Comparison of ENCODE assay signal across 25 mouse cellular contexts in genomic region chr5:108626050-108626660, GRCm38 (mm10). TPM values are rescaled to one million over a fixed set of nuclear protein-coding genes. Genes with fewer than 3 reads are reported as not detected.
A peak's percentile ranks its signal among the peaks of the same experiment; 100 is the strongest.
DNase-seq lines count a peak whose midpoint lies in the region; ATAC-seq and TF ChIP-seq lines count a peak whose summit lies in the region.
"Had no signal": no experiment of that assay in that cellular context is flagged by ENCODE, and none has a peak within 500 bp of the region (broad histone marks: within the 10 kb centered on the region; RNA-seq: fewer than 3 reads in every experiment).

No protein-coding gene starts in this region.

- 39% methylated on average over 4 of the region's 4 CpGs for WGBS in liver, embryonic 12.5 days (ENCODE audit: insufficient replicate concordance)
- WGBS in liver, postnatal 0 days (ENCODE audit: insufficient replicate concordance) = 60% methylated on average over 4 of the region's 4 CpGs

- H3K4me2 ChIP-seq in CH12.LX (ENCODE audit: insufficient read depth, low read depth, poor library complexity, severe bottlenecking) = no peak overlapping the region
- peak overlapping the region; percentile 32 for H3K4me2 ChIP-seq in liver, embryonic 12.5 days
- H3K4me2 ChIP-seq in liver, postnatal 0 days (ENCODE audit: low read depth, low read length) = no peak overlapping the region
- H3K4me2 ChIP-seq: forebrain, embryonic 12.5 days; heart, embryonic 13.5 days; hindbrain, embryonic 14.5 days; kidney, embryonic 15.5 days; midbrain, embryonic 12.5 days; neural tube, embryonic 12.5 days had no signal

- no peak for TF ChIP-seq POLR2A in CH12.LX (IDR thresholded peaks at IDR 0.05; ENCODE audit: low read depth, low read length)

- TF ChIP-seq EP300 in CH12.LX (IDR thresholded peaks at IDR 0.05; ENCODE audit: low read length) = no peak
- TF ChIP-seq EP300 in liver, postnatal 0 days (IDR thresholded peaks at IDR 0.05; ENCODE audit: low read depth) = peak; percentile 9; the same call in 1 of the 2 replicates

- no peaks in the 10 kb centered on the region for H3K27me3 ChIP-seq in CH12.LX (replicated peaks)
- no peaks in the 10 kb centered on the region for H3K27me3 ChIP-seq in liver, embryonic 12.5 days (replicated peaks)
- H3K27me3 ChIP-seq in liver, postnatal 0 days (ENCODE audit: insufficient read depth, low read length) = no peaks in the 10 kb centered on the region
- H3K27me3 ChIP-seq: forebrain, embryonic 12.5 days; heart, embryonic 13.5 days; kidney, embryonic 15.5 days; midbrain, embryonic 12.5 days; neural tube, embryonic 12.5 days had no signal

- H3K36me3 ChIP-seq in CH12.LX (replicated peaks in 1 of 2; ENCODE audit: control insufficient read depth in 1 of 2, insufficient read depth in 1 of 2, low read length in 1 of 2) = peaks cover 33 to 48% of the 10 kb centered on the region in 2 experiments
- H3K36me3 ChIP-seq in liver, embryonic 12.5 days = peaks cover 43% of the 10 kb centered on the region
- H3K36me3 ChIP-seq in liver, postnatal 0 days (replicated peaks; ENCODE audit: insufficient read depth, low read length) = peaks cover 30% of the 10 kb centered on the region

- no peak overlapping the region for H3K4me3 ChIP-seq in CH12.LX (replicated peaks in 1 of 3; ENCODE audit: low read depth in 2 of 3, low read length in 2 of 3, poor library complexity in 1 of 3)
- H3K4me3 ChIP-seq in liver, embryonic 12.5 days = no peak overlapping the region
- no peak overlapping the region for H3K4me3 ChIP-seq in liver, postnatal 0 days (ENCODE audit: low read depth, low read length)
- H3K4me3 ChIP-seq: forebrain, embryonic 12.5 days; heart, embryonic 13.5 days; kidney, embryonic 15.5 days; midbrain, embryonic 12.5 days; myocyte; neural tube, embryonic 12.5 days had no signal

- DNase-seq in 416B (ENCODE audit: low read depth) (peak; percentile 44), CH12.LX (ENCODE audit: extremely low read depth) (no peak)
- DNase-seq in liver, postnatal 0 days = no peak
- DNase-seq in embryo, embryonic 9.5 days (ENCODE audit: extremely low spot score) = no peak
- DNase-seq in kidney, adult 18-20 months = no peak
- DNase-seq: adrenal gland, adult 2 months; adrenal gland, postnatal 36 days; cerebellum, adult 8-10 months; forebrain, postnatal 0 days; heart, postnatal 10 days; kidney, postnatal 25 days; right cerebral cortex, adult 18-20 months; thymus, adult 2 months; thymus, postnatal 4 days had no signal

- in situ Hi-C loops in CH12.LX (cut with MboI; ENCODE audit: low pct_ligation_motif_present, low pct_unique_long_range_greater_than_20kb, low sequenced_read_pairs) = no loop called here

- H3K27ac ChIP-seq in CH12.LX (ENCODE audit: insufficient read depth, low read depth) = no peak overlapping the region
- H3K27ac ChIP-seq in liver, embryonic 12.5 days = peak overlapping the region; percentile 41; the same call in 1 of the 2 replicates
- no peak overlapping the region for H3K27ac ChIP-seq in liver, postnatal 0 days (ENCODE audit: low read depth)
- H3K27ac ChIP-seq: forebrain, embryonic 12.5 days; heart, embryonic 13.5 days; hindbrain, embryonic 14.5 days; kidney, embryonic 15.5 days; midbrain, embryonic 12.5 days; neural tube, embryonic 12.5 days; stomach, postnatal 0 days had no signal

- peak overlapping the region; percentile 9; the same call in 1 of the 2 replicates for H3K9ac ChIP-seq in CH12.LX (ENCODE audit: insufficient read depth, low read depth)
- H3K9ac ChIP-seq in liver, embryonic 12.5 days = peak overlapping the region; percentile 29; the same call in 1 of the 2 replicates
- no peak overlapping the region for H3K9ac ChIP-seq in liver, postnatal 0 days (replicated peaks)
- H3K9ac ChIP-seq: forebrain, embryonic 12.5 days; forebrain, postnatal 0 days; hindbrain, embryonic 14.5 days; kidney, embryonic 15.5 days; midbrain, embryonic 12.5 days; neural tube, embryonic 12.5 days had no signal

- TF ChIP-seq CTCF in CH12.LX (conservative IDR thresholded peaks at IDR 0.05 in 1 of 2, IDR thresholded peaks at IDR 0.05 in 1 of 2; ENCODE audit: low read depth in 2 of 2, low read length in 2 of 2) = no peak
- no peak for TF ChIP-seq CTCF in liver, postnatal 0 days (IDR thresholded peaks at IDR 0.05; ENCODE audit: low read depth)

- no peak for TF ChIP-seq RAD21 in CH12.LX (IDR thresholded peaks at IDR 0.05; ENCODE audit: low read depth, low read length)

- H3K9me3 ChIP-seq in CH12.LX (replicated peaks; ENCODE audit: low read length) = no peaks in the 10 kb centered on the region
- no peaks in the 10 kb centered on the region for H3K9me3 ChIP-seq in liver, embryonic 12.5 days (replicated peaks)
- H3K9me3 ChIP-seq in liver, postnatal 0 days (ENCODE audit: low read length) = no peaks in the 10 kb centered on the region
- H3K9me3 ChIP-seq: forebrain, embryonic 12.5 days; heart, embryonic 13.5 days; kidney, embryonic 15.5 days; midbrain, embryonic 12.5 days; neural tube, embryonic 12.5 days had no signal

- ATAC-seq in liver, embryonic 12.5 days = no peak
- no peak for ATAC-seq in liver, postnatal 0 days
- ATAC-seq: forebrain, postnatal 0 days; intestine, postnatal 0 days had no signal

- dilution Hi-C loops in CH12.LX (cut with MboI; ENCODE audit: extremely low pct_ligation_motif_present, extremely low pct_unique_long_range_greater_than_20kb, low sequenced_read_pairs) = no loop called here

- H3K79me2 ChIP-seq in CH12.LX (replicated peaks; ENCODE audit: control insufficient read depth, extremely low read depth, insufficient read depth, poor library complexity, severe bottlenecking) = peaks cover 43% of the 10 kb centered on the region

- H3K4me1 ChIP-seq in CH12.LX (ENCODE audit: control insufficient read depth in 1 of 2, insufficient read depth in 2 of 2) = peaks cover 10 to 30% of the 10 kb centered on the region in 2 experiments; a peak in 3 of 4 replicates
- H3K4me1 ChIP-seq in liver, embryonic 12.5 days = peaks cover 51% of the 10 kb centered on the region
- peaks cover 22% of the 10 kb centered on the region for H3K4me1 ChIP-seq in liver, postnatal 0 days (ENCODE audit: insufficient read depth)

TF ChIP-seq in CH12.LX, 34 proteins besides CTCF, POLR2A, EP300 and RAD21:
- TF ChIP-seq CHD1 (IDR thresholded peaks at IDR 0.05; ENCODE audit: low read depth, low read length) (no peak), POLR2AphosphoS2 (IDR thresholded peaks at IDR 0.05; ENCODE audit: low read depth, low read length) (no peak), MEF2A (IDR thresholded peaks at IDR 0.05; ENCODE audit: borderline replicate concordance, low read depth, low read length) (no peak), ZC3H11A (IDR thresholded peaks at IDR 0.05; ENCODE audit: low read depth, low read length) (no peak), IRF4 (IDR thresholded peaks at IDR 0.05; ENCODE audit: low read depth, low read length) (no peak), GABPA (IDR thresholded peaks at IDR 0.05; ENCODE audit: insufficient replicate concordance, low read depth, low read length) (no peak), NELFE (IDR thresholded peaks at IDR 0.05; ENCODE audit: low read depth, low read length) (no peak), ETS1 (conservative IDR thresholded peaks at IDR 0.05; ENCODE audit: low read depth, low read length) (no peak), ZNF384 (IDR thresholded peaks at IDR 0.05; ENCODE audit: low read depth, low read length) (no peak)

RNA-seq across cellular contexts. Expression of gene Gak, which starts 3.4 kb away (rescaled TPM):
- total RNA-seq in CH12.LX (2012; rRNA removed) = 61.6 and 67.3 TPM in 2 replicates
- 49.9 and 50.7 TPM in 2 replicates for total RNA-seq in CH12.LX (2014; rRNA removed)
- 59.0 and 65.2 TPM in 2 replicates for polyA plus RNA-seq in CH12.LX (2012; ENCODE audit: insufficient read length, low read depth)
- 42.1 and 42.8 TPM in 2 replicates for polyA plus RNA-seq in liver, embryonic 12.5 days (2016; fragmentation: Nextera tagmentation; extraction: Ambion mirVana)
- polyA plus RNA-seq in liver, postnatal 0 days (2015; fragmentation: Nextera tagmentation; extraction: Ambion mirVana) = 15.6 and 17.5 TPM in 2 replicates

RNA-seq across cellular contexts. Expression of gene Tmem175, which starts 3.4 kb away (rescaled TPM):
- 15.5 and 20.3 TPM in 2 replicates for total RNA-seq in CH12.LX (2012; rRNA removed)
- total RNA-seq in CH12.LX (2014; rRNA removed) = 18.3 and 25.4 TPM in 2 replicates
- polyA plus RNA-seq in CH12.LX (2012; ENCODE audit: insufficient read length, low read depth) = 20.0 and 21.4 TPM in 2 replicates
- polyA plus RNA-seq in liver, embryonic 12.5 days (2016; fragmentation: Nextera tagmentation; extraction: Ambion mirVana) = 16.1 and 17.8 TPM in 2 replicates
- 7.0 and 7.3 TPM in 2 replicates for polyA plus RNA-seq in liver, postnatal 0 days (2015; fragmentation: Nextera tagmentation; extraction: Ambion mirVana)

RNA-seq across cellular contexts. Expression of gene Idua, which starts 34.0 kb away (rescaled TPM):
- 4.0 and 5.8 TPM in 2 replicates for total RNA-seq in CH12.LX (2012; rRNA removed)
- 2.1 and 2.3 TPM in 2 replicates for total RNA-seq in CH12.LX (2014; rRNA removed)
- polyA plus RNA-seq in CH12.LX (2012; ENCODE audit: insufficient read length, low read depth) = 10.6 and 10.8 TPM in 2 replicates
- 5.9 TPM in 2 replicates for polyA plus RNA-seq in liver, embryonic 12.5 days (2016; fragmentation: Nextera tagmentation; extraction: Ambion mirVana)
- 3.9 and 4.2 TPM in 2 replicates for polyA plus RNA-seq in liver, postnatal 0 days (2015; fragmentation: Nextera tagmentation; extraction: Ambion mirVana)

RNA-seq across cellular contexts. Expression of gene Dgkq, which starts 43.3 kb away (rescaled TPM):
- total RNA-seq in CH12.LX (2012; rRNA removed) = 8.5 and 9.1 TPM in 2 replicates
- total RNA-seq in CH12.LX (2014; rRNA removed) = 3.7 and 5.5 TPM in 2 replicates
- polyA plus RNA-seq in CH12.LX (2012; ENCODE audit: insufficient read length, low read depth) = 4.4 and 5.0 TPM in 2 replicates
- 6.2 and 7.1 TPM in 2 replicates for polyA plus RNA-seq in liver, embryonic 12.5 days (2016; fragmentation: Nextera tagmentation; extraction: Ambion mirVana)
- 2.5 TPM in 2 replicates for polyA plus RNA-seq in liver, postnatal 0 days (2015; fragmentation: Nextera tagmentation; extraction: Ambion mirVana)

RNA-seq across cellular contexts. Expression of gene Slc26a1, which starts 49.2 kb away (rescaled TPM):
- 0.08 TPM in 2 replicates for total RNA-seq in CH12.LX (2012; rRNA removed)
- total RNA-seq in CH12.LX (2014; rRNA removed) = not detected in 2 replicates
- 0.07 and 0.11 TPM in 2 replicates for polyA plus RNA-seq in CH12.LX (2012; ENCODE audit: insufficient read length, low read depth)
- polyA plus RNA-seq in liver, embryonic 12.5 days (2016; fragmentation: Nextera tagmentation; extraction: Ambion mirVana) = 12.7 and 12.9 TPM in 2 replicates
- 25.8 and 33.4 TPM in 2 replicates for polyA plus RNA-seq in liver, postnatal 0 days (2015; fragmentation: Nextera tagmentation; extraction: Ambion mirVana)
- total RNA-seq: gastrocnemius, adult 8-10 months had no signal
